Mouse (Mus musculus): ENCODE measurements around the gene Gm10392.

Gm10392 gene

DNA sequence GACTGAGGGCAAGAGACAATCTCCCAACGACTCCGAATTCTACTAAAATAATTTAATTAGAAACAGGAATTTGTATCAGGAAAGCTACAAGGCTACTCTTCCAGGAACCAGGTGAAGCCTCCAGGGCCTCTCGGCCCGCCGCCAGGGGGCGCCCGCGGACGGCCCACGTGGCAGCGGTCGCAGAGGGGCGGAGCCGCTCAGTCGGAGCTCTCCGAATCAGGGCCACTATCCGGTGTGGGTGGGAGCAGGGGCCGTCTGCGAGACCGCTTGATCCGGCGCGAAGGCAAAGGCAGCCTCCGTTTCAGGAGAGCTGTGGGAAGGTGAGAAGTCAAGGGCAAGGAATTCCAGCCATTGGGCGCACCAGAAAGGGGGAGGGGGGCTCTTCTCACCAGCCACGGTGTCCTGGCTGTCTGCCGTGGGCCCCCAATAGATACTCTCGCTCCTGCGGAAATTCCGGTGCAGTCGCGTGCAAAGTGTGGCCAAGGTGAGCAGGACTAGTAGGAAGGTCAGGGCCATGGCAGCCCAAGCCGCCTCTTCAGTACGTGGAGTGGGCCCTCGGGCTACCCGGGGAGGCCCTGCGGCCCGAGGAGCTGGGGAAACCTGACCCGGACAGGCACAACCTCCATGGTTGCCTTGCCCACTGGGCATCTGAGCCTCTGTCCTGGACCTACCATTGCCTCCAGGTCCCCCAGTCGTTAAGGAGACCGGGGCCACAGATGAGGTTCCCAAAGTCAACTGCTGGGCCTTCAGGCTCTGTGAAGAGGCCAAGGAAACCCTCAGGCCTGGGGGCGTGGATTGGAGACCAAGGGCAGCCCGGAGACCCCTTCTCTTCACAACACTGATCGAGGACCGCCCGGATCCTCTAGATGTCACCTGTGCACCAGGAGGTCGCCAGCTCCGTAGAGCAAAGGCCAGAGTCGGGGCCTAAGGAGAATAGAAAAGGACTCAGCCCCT is 10.7 kb downstream of the Gm10392 start:
- no peak for DNase-seq (ENCODE audit: extremely low read depth, low read depth, low spot score)

DNA sequence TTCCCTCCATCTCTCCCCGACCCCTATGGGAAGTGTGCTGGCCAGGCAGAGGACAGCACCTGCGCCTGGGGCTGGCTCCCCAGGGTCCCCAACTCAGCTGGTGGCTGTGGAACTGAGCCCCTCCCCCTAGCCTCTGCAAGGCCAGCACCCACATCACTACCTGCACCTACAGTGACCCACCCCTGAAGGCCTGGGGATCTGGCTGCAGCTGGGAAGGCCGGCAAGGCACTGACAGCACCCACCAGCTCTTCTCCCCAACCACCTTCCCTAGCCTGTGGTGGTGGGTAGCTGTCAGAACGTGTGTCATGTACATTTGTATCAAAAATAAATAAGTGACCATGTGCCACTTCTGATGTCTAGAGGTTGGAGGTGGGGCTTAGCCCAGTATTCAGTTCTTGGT is 11.6 kb downstream of the Gm10392 start:
- no peak for DNase-seq (ENCODE audit: extremely low read depth, low read depth, low spot score)

DNA sequence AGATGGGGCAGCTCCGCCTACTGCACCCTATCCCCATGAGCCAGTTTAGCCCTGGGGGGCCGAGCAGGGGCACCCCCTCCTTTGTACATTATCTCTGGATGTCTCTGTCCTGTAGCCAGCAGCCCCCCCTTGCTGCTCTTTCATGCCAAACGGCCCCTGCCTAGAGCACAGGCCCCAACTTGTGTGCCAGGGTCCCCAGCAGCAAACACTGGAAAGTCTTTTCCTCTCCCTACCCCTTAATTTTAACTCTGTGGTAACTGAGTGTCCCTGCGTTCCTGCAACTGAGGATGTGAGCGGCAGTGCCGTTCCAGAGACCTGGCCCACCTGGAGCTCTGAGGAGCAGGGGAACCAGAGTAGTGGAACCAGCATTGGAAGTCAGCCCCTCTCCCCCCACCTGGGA is 12.1 kb downstream of the Gm10392 start:
- no peak for DNase-seq (ENCODE audit: extremely low read depth, low read depth, low spot score)

DNA sequence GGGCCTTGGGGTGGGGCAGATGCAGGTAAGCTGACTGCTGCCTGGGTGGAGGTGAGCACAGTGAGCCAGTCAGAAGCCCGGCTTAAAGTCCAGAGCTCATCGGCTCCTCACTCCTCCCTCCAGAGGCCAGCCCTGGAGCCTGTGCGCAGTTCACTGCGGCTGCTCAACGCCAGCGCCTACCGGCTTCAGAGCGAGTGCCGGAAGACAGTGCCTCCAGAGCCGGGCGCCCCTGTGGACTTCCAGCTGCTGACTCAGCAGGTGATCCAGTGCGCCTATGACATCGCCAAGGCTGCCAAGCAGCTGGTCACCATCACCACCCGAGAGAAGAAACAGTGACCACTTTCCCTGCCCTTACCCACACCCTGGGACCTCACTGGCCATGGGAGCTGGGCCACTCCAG is 12.7 kb downstream of the Gm10392 start:
- DNase-seq (ENCODE audit: extremely low read depth, low read depth, low spot score), result no peak

DNA sequence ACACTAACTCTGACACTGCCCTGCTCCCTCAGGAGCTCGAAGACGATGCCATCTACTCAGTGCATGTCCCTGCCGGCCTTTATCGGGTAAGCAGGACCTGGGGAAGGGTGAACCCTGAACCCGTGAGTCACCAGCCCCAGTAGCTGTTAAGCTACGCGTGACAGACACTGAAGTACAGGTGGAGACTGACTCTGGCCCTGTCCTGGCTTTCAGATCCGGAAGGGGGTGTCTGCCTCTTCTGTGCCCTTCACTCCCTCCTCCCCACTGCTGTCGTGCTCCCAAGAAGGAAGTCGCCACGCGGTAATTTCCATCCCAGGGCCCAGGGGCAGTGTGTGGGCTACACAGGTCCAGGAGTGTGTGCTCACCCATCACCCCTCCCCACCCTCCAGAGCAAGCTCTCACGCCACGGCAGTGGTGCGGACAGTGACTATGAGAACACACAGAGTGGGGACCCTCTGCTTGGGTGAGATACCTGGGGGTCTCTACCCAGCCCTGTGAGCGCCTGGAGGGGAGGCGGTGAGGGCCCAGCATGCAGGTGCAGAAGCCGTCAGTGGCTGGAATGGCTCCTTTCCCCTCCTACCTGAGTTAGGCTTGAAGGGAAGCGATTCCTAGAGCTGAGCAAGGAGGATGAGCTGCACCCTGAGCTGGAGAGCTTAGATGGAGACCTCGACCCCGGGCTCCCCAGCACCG is 13.6 kb downstream of the Gm10392 start:
- DNase-seq (ENCODE audit: extremely low read depth, low read depth, low spot score), result no peak

DNA sequence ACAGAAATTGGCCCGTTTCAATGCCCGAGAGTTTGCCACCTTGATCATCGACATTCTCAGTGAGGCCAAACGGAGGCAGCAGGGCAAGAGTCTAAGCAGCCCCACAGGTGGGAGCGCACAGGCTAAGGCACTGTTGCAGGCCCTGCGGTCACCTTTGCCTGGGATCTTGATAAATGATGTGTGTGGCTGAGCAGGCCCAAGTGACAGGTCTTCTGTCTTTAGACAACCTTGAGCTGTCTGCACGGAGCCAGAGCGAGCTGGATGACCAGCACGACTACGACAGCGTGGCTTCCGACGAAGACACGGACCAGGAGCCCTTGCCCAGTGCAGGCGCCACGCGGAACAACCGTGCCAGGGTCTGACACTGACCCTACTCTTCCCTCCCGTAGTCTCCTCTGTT is 14.6 kb downstream of the Gm10392 start:
- DNase-seq (ENCODE audit: extremely low read depth, low read depth, low spot score), result no peak

DNA sequence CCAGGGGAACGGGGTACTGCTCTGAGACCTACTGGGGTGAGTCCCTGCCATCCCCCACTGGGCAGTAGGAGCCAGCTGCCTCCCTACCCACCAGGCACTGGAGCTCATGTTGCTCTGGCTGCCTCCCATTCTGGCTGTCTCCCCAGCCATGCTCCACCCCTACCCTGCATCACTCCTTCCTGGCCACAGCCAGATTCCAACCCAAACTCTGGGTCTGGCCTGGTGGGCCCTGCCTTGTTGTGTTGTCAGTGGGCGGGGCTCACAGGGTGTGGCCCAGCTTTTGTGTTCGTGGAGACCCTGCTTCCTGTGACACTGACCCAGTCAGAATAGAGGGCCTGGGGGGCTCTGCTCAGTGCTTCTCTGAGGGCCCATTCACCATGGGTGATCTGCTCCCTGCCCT is 15.5 kb downstream of the Gm10392 start:
- no peak for DNase-seq (ENCODE audit: extremely low read depth, low read depth, low spot score)

DNA sequence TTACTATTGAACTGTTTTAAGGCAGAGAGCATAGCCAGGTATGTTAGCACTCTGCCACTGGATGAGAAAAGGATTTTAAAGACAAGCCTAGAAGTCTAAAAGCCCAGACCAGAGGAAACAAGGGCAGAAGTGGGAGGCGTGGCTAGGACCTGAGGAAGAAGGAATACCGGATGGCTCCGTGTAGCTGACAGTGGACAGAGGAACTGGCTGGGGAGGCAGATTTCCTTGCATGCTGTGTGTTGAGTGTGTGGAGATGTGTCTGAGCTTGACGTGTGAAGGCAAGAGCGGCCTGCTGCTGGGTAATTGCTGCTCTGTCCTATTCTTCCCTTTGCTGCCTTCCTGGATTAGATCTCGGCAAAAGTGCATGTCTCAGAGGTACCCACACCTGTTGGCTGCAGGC is 16.5 kb downstream of the Gm10392 start:
- no peak for DNase-seq (ENCODE audit: extremely low read depth, low read depth, low spot score)

DNA sequence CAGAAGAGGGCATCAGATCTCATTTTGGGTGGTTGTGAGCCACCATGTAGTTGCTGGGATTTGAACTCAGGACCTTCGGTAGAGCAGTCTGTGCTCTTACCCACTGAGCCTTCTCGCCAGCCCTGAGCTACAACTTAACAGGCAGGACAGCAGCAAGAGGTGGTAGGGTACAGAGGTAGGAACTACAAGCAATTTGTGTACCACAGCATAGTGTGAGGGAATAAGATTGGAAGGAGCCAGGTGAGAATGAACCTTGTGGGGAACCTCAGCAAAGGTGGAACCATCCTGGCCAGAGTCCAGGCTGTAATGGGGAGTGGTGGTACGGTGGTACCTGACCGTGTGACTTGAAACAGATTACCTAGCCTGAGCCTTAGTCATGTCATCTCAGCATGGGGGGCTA is 17.0 kb downstream of the Gm10392 start:
- DNase-seq (ENCODE audit: extremely low read depth, low read depth, low spot score), result no peak

DNA sequence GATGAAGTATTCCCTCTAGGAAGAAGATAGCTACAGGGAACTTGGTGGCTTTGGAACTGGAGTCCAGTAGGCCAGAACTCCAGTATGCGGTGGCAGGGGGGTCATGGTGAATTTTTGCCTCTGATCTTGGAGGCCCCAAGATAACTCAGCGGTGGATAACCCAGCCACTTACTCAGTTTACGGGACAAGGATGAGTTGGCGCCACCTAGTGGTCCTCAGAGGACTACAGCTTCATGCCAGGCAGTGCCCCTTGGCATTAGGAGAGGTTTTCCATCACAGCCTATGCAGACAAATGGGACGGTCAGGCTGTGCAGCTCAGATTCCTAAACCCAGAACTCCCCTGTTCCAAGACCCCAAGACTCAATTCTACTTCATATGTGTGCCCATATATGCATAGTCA is 17.6 kb downstream of the Gm10392 start:
- no peak for DNase-seq (ENCODE audit: extremely low read depth, low read depth, low spot score)

DNA sequence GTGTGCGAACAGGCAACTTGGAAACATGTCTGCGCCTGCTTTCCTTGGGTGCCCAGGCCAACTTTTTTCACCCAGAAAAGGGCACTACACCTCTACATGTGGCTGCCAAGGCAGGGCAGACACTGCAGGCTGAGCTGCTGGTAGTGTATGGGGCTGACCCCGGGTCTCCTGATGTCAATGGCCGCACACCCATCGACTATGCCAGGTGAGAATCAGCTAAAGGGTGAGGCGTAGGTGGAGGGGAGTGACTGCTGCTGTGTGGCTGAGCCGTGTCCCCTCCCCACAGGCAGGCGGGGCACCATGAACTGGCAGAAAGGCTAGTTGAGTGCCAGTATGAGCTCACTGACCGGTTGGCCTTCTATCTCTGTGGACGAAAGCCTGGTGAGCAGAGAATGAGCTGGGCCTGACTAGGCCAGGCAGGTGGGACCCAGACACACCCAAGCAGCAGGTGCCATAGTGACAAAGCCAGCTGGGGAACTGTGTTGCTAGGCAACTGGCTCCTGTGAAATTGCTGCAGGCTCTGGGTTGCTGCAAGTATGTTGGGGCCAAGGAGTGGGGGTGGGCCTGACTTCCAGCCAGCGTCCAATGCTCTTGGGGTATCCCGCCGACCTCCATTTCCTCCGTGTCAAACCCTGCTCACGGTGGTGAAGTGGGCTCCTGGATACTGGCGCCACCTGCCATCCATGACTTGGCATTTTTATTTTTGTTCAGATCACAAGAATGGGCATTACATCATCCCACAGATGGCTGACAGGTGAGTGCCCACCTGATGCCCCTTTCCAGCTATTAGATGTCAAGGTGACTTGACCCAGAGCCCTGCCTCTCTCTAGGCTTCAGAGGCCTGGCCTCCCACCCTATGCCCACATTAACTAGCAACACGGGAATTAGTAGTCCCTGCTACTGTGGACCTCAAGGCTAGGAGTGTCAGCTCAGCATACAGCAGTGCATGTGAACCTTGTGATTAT is 18.4 kb downstream of the Gm10392 start:
- no peak for DNase-seq (ENCODE audit: extremely low read depth, low read depth, low spot score)

DNA sequence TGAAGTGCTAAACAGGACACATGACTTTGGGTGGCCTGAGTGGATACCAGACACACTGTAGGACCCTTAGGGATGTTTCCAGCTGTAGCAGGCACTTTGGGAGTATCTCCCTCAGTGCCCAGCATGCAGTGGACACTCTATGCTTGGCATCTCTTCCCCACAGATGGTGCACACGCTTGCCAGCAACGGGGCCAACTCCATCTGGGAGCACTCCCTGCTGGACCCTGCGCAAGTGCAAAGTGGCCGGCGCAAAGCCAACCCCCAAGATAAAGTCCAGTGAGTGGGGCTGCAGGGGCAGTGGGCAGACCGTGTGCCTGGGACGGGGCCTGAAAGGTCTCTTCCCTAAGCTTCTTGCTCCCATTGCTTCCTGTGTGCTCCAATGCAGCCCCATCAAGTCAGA is 19.6 kb downstream of the Gm10392 start:
- DNase-seq (ENCODE audit: extremely low read depth, low read depth, low spot score), result no peak

DNA sequence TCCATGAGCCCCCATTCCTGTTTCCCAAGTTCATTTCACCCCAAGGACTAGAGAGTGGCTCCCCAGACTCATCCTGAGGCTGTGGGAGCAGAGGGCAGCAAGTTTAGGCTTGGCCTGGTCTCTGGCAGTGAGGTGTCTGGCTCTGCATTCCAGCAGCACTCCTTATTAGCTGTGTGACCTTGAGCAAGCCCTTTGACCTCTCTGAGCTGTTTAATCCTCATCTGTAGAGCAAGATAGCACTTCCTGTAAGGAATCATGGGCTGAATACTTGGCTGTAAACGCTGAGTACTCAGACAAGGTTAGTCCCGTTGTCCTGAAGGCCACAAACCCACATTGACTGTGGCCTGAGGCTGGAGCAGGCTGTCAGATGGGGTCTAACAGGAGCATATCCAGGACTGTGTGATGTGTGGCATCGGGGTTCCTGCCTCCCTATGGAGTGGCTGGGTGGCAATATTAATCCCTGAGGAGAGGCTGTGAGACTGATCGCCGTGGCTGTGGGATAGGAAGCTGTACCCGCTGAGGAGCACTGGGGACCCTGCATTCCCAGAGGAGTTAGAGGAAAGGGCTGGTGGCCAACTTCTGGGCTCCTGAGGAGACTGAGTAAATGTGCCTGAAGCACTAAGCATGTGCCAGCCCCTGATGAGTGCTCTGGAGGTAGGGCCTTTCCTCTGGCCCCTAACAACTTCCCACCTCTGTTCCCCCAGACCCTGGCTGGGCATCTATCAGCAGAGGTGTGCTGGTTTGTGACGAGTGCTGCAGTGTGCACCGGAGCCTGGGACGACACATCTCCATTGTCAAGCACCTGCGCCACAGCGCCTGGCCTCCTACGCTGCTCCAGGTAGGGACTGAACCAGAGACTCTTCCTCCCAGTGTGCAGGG is 20.5 kb downstream of the Gm10392 start:
- DNase-seq (ENCODE audit: extremely low read depth, low read depth, low spot score), result no peak

DNA sequence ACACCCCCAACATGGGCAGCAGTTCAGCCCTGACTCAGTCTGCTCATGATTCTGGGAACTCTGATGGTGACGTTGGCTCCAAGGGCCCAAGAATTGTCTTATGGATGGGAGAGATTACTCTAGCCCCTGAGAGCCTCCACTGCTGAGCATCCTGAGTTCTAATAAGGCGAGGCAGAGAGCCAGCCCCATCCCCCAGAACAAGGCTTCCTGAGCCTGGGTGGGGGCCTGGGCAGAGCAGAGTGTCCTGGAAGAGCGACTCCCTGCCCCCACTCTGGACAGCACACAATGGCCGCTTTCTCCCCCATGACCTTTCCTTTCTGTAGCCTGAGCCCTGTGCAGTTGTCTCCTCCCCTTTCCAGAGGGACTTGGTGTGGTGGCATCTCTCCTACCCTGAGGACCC is 21.1 kb downstream of the Gm10392 start:
- DNase-seq (ENCODE audit: extremely low read depth, low read depth, low spot score), result no peak

DNA sequence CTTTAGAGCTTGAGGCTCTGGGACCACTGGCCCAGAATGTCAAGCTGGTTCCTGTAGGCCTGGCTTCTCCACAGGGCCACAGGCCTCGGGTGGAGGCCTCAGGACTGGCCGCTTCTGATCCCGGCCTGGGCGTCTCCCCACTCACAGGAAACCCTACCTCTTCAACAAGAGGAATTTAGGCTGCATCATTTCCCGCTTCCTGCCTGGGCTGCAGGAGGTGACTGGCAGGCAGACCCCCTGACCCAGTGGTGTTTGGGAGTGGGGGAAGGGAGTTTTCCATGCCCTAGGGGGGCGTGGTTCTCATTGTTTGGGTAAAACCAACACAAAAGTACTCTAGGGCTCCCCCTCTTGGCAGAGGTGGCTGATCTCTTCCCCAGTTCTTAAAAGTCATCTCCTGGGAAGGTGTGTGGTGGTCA is 21.6 kb downstream of the Gm10392 start:
- no peak for DNase-seq (ENCODE audit: extremely low read depth, low read depth, low spot score)

DNA sequence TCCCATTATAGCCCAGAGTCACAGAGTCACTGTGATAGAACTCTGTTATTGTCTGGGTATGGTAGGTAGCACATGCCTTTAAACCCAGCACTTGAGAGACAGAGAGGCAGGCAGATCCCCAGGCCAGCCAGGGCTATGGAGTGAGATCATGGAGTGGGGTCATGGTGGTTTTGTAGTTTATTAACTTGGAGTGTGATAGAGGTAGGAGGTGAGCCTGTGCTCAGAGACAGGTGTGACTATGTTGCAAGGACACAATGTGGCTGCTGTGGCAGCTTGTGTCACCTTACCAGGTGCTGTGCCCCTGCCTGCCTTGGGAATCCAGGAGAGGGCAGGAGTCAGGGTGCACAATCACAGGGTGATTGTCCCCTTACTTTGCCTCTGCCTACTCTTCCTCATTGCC is 23.5 kb downstream of the Gm10392 start:
- no peak for DNase-seq (ENCODE audit: extremely low read depth, low read depth, low spot score)

DNA sequence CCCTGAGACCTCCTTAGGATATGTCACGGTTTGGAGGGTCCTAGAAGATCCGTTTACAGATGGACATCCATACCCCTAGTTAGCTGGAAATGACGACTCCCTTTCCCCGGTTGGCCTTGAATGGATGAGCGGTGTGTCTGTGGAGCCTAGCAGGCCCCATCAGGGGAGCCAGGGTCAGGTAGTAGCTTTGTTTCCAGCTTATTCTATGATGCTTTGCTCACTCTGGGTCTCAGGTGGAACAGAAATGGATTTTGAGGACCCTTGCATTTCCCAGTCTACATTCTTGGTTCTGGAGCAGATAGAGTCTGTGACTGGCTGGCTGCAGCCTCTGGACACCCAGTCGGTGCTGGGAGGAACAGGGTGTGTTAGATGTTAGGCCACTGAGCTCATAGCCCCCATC is 24.2 kb downstream of the Gm10392 start:
- DNase-seq (ENCODE audit: extremely low read depth, low read depth, low spot score), result no peak

DNA sequence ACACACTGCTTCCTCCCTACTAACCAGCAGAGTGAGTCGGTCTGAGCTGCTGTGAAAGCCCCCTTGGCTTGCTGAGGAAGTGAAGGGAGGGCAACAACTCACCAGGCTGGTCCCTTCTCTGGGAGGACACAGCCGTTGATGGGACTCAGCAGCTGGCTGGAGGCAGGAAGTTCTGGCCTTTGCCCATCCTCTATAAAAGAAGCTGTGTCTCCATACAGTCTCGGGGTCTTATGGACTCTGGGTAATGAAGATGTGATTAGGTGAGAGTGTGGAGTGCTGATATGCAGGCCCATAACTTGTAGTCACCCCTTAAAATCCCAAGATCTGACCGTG is 24.7 kb downstream of the Gm10392 start:
- no peak for DNase-seq (ENCODE audit: extremely low read depth, low read depth, low spot score)

DNA sequence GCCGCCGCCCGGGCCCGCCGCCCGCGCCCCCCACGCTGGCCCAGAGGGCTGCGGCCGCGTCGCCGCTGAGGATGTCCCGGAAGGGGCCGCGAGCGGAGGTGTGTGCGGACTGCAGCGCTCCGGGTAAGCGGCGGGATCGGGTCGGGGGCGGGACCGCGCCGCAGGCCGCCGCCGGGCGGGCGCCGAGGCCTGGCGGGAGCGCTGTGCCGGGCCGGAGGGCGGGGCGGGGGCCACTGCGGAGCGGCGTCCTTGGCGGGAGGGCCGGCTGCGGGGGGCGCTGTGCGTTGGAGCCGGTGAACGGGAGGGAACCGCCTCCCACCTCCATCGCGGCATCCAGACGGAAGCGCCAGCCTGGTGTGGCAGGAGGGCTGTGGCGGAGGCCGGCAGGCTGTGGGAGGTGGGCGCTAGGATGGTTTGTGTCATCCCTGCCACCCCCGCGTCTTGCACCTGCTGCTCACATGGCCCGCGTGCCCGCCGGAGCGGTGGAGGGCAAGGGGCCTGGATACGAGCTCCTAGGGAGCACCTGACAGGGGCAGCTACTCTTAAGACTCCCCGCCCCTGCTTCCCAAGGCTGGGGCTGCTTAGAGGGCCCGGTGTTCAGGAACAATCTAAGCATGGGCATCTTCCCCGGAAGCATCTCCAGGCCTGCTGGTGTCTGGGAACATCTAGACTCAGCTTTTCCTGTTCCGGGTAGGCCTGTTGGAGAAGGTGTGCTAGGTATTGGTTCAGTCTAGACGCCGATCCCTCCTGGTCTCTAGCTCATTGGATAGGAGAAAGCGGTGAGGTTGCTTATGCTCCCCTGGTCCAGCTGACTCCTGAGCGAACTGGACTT is 25.3 kb downstream of the Gm10392 start, which contains the start of gene Git1:
Git1 (plus strand) TSS at position 51 of the 832 bp plus-strand sequence.
- no peak for DNase-seq (ENCODE audit: extremely low read depth, low read depth, low spot score)
